Mouse (Mus musculus) stomach, embryonic 16.5 days (tissue): ENCODE data around the gene Gch1. TPM values are rescaled to one million over a fixed set of nuclear protein-coding genes. Genes with fewer than 3 reads are reported as not detected.
"Not testable (repeated sequence)": the region's sequence is repeated elsewhere in the genome, so short reads cannot be mapped to it uniquely, and the experiment has no call there.

Experiments used
- ATAC-seq: fragments of 200-750 bp; cut with Nextera tagmentation; 2 replicates; pipeline ENCODE4 v1.8.0; 2017; ENCODE audit warnings: moderate number of reproducible peaks, moderate TSS enrichment; ENCODE audit not compliant: insufficient read depth, low FRiP score
- H3K27ac ChIP-seq: fragments of 300-500 bp; sonication (generic); 2 replicates; pipeline ENCODE4 v1.5.1; 2014; ENCODE audit warnings: low read length
- H3K27me3 ChIP-seq: fragments of 300-500 bp; sonication (generic); 2 replicates; pipeline ENCODE4 v1.6.1; 2014; ENCODE audit warnings: low read length, control low read depth, mixed read lengths; ENCODE audit not compliant: control insufficient read depth, insufficient read depth
- H3K36me3 ChIP-seq: fragments of 300-500 bp; sonication (generic); 2 replicates; pipeline ENCODE4 v1.6.1; 2014; ENCODE audit warnings: low read length; ENCODE audit not compliant: control insufficient read depth, insufficient read depth
- H3K4me1 ChIP-seq: fragments of 300-500 bp; sonication (generic); 2 replicates; pipeline ENCODE4 v1.6.1; 2014; ENCODE audit warnings: low read length, control low read depth, mixed read lengths; ENCODE audit not compliant: control insufficient read depth, insufficient read depth
- H3K4me2 ChIP-seq: fragments of 300-500 bp; sonication (generic); 2 replicates; pipeline ENCODE4 v1.6.1; 2014; ENCODE audit warnings: low read depth, low read length, mixed read lengths
- H3K4me3 ChIP-seq: fragments of 300-500 bp; sonication (generic); replicated peaks from 2 replicates; pipeline ENCODE4 v1.5.1; 2014; ENCODE audit warnings: mild to moderate bottlenecking, low read length
- H3K9ac ChIP-seq: fragments of 300-500 bp; sonication (generic); 2 replicates; pipeline ENCODE4 v1.6.1; 2014; ENCODE audit warnings: low read length
- H3K9me3 ChIP-seq: fragments of 300-500 bp; sonication (generic); replicated peaks from 2 replicates; pipeline ENCODE4 v1.6.1; 2016; ENCODE audit warnings: low read length, control low read depth; ENCODE audit not compliant: control insufficient read depth
- WGBS: fragments of 180-500 bp; shearing (Covaris S2); extraction: QIAGEN DNeasy Blood & Tissue Kit; methylation state at CpG from one replicate; pipeline ENCODE4 v1.1.7; 2014; 5-methylcytosine and 5-hydroxymethylcytosine counted together
- polyA plus RNA-seq: library from polyadenylated mRNA; unstranded; fragments of >200 nt; fragmentation: Nextera tagmentation; extraction: Ambion mirVana; gene quantifications from 2 replicates; pipeline ENCODE4 v1.2.1, GENCODE M21; 2015

The Gch1 gene
- polyA plus RNA-seq, 1 experiment from 2014 or later, result 5.9 TPM

- no peaks in the 10 kb centered on the region for H3K9me3 ChIP-seq
- WGBS, result 59% methylated on average over 9 of the region's 9 CpGs
- 0 out of 2 replicates have a peak, but pooled peaks have one; percentile 39 for ATAC-seq
- peaks cover 4% of the 10 kb centered on the region; the same call in 1 of the 2 replicates for H3K27me3 ChIP-seq
- H3K4me3 ChIP-seq, result no peak overlapping the region
- no peaks in the 10 kb centered on the region; the same call in 1 of the 2 replicates for H3K4me1 ChIP-seq
- no peak overlapping the region for H3K9ac ChIP-seq
- no peak overlapping the region for H3K4me2 ChIP-seq
- H3K27ac ChIP-seq, result no peak overlapping the region
- no peaks in the 10 kb centered on the region for H3K36me3 ChIP-seq
Observed at GRCm38 (mm10) chr14:47115154-47115553, 74.1 kb downstream of the Gch1 start.

GRCm38 (mm10) chr14:47111341-47111740 is 77.9 kb downstream of the Gch1 start:
- no peaks in the 10 kb centered on the region for H3K36me3 ChIP-seq
- no peak overlapping the region for H3K4me2 ChIP-seq
- ATAC-seq, result no peak
- no peak overlapping the region for H3K9ac ChIP-seq
- WGBS, result 45% methylated on average over 9 of the region's 9 CpGs
- H3K27ac ChIP-seq, result no peak overlapping the region
- no peaks in the 10 kb centered on the region for H3K9me3 ChIP-seq
- no peak overlapping the region for H3K4me3 ChIP-seq
- no peaks in the 10 kb centered on the region; the same call in 1 of the 2 replicates for H3K4me1 ChIP-seq
- H3K27me3 ChIP-seq, result peaks cover 4% of the 10 kb centered on the region; the same call in 1 of the 2 replicates

- not testable (repeated sequence) for H3K4me2 ChIP-seq, H3K36me3 ChIP-seq, ATAC-seq, H3K9me3 ChIP-seq, H3K27ac ChIP-seq, H3K9ac ChIP-seq, H3K4me3 ChIP-seq, H3K27me3 ChIP-seq, H3K4me1 ChIP-seq
- 91% methylated on average over 7 of the region's 7 CpGs for WGBS
Observed at GRCm38 (mm10) chr14:47110391-47110790, 78.8 kb downstream of the Gch1 start.

- peaks cover 4% of the 10 kb centered on the region; the same call in 1 of the 2 replicates for H3K27me3 ChIP-seq
- H3K27ac ChIP-seq, result no peak overlapping the region
- H3K4me3 ChIP-seq, result no peak overlapping the region
- H3K4me1 ChIP-seq, result 0 out of 2 replicates have a peak, but pooled peaks cover 2% of the 10 kb centered on the region
- WGBS, result 84% methylated on average over 3 of the region's 3 CpGs
- H3K9me3 ChIP-seq, result no peaks in the 10 kb centered on the region
- H3K4me2 ChIP-seq, result no peak overlapping the region
- no peak overlapping the region for H3K9ac ChIP-seq
- H3K36me3 ChIP-seq, result no peaks in the 10 kb centered on the region
- ATAC-seq, result no peak
Observed at GRCm38 (mm10) chr14:47107461-47107860, 81.8 kb downstream of the Gch1 start.

GRCm38 (mm10) chr14:47105755-47106154 is 83.5 kb downstream of the Gch1 start:
- H3K4me1 ChIP-seq, result 0 out of 2 replicates have a peak, but pooled peaks cover 2% of the 10 kb centered on the region
- 89% methylated on average over 3 of the region's 3 CpGs for WGBS
- no peak for ATAC-seq
- H3K9me3 ChIP-seq, result no peaks in the 10 kb centered on the region
- H3K4me3 ChIP-seq, result no peak overlapping the region
- H3K27me3 ChIP-seq, result no peaks in the 10 kb centered on the region
- H3K4me2 ChIP-seq, result no peak overlapping the region
- H3K9ac ChIP-seq, result no peak overlapping the region
- H3K36me3 ChIP-seq, result no peaks in the 10 kb centered on the region
- no peak overlapping the region for H3K27ac ChIP-seq

GRCm38 (mm10) chr14:47105174-47105557 is 84.0 kb downstream of the Gch1 start:
- ATAC-seq, result peak; percentile 12; the same call in 1 of the 2 replicates
- Histone ChIP-seq H3K36me3 (no peaks in the 10 kb centered on the region), H3K9me3 (no peaks in the 10 kb centered on the region), H3K27me3 (no peaks in the 10 kb centered on the region), H3K4me1 (0 out of 2 replicates have a peak, but pooled peaks cover 2% of the 10 kb centered on the region), H3K9ac (no peak overlapping the region), H3K4me2 (peak overlapping the region; percentile 43), H3K4me3 (no peak overlapping the region), H3K27ac (no peak overlapping the region)
- 58% methylated on average over 3 of the region's 3 CpGs for WGBS

GRCm38 (mm10) chr14:47104246-47105173 is 84.7 kb downstream of the Gch1 start:
- peak overlapping the region; percentile 43 for H3K4me2 ChIP-seq
- H3K9me3 ChIP-seq, result no peaks in the 10 kb centered on the region
- H3K4me1 ChIP-seq, result 0 out of 2 replicates have a peak, but pooled peaks cover 2% of the 10 kb centered on the region
- H3K27me3 ChIP-seq, result no peaks in the 10 kb centered on the region
- H3K4me3 ChIP-seq, result peak overlapping the region; percentile 28
- H3K27ac ChIP-seq, result peak overlapping the region; percentile 12
- ATAC-seq, result peak; percentile 75
- WGBS, result 33% methylated on average over 19 of the region's 19 CpGs
- H3K9ac ChIP-seq, result peak overlapping the region; percentile 65
- H3K36me3 ChIP-seq, result no peaks in the 10 kb centered on the region

Other genes starting within 250 kb of the Gch1 start
- gene Wdhd1, start 87.4 kb upstream of the Gch1 start, polyA plus RNA-seq, result 23.4 and 25.6 TPM in 2 replicates
- 2.8 and 3.2 TPM in 2 replicates for gene Socs4, start 87.5 kb upstream of the Gch1 start, polyA plus RNA-seq
- 61.0 and 63.3 TPM in 2 replicates for gene Mapk1ip1l, start 108.9 kb upstream of the Gch1 start, polyA plus RNA-seq
- gene Lgals3, start 178.3 kb upstream of the Gch1 start, polyA plus RNA-seq, result 95.3 and 132 TPM in 2 replicates
- 30.7 and 37.0 TPM in 2 replicates for gene Dlgap5, start 229.0 kb upstream of the Gch1 start, polyA plus RNA-seq